Mouse (Mus musculus): ENCODE data around the gene Klc1.

GRCm38 (mm10) chr12:111785174-111785573 lies 26.5 kb downstream of the Klc1 start:
- TF ChIP-seq CTCF (IDR thresholded peaks at IDR 0.05; ENCODE audit: low read depth) = no peak
- no peak for TF ChIP-seq EP300 (IDR thresholded peaks at IDR 0.05; ENCODE audit: low read depth)

All from heart, postnatal 0 days (tissue).